Mouse (Mus musculus): ENCODE measurements around the gene L3mbtl3. TPM values are rescaled to one million over a fixed set of nuclear protein-coding genes. Genes with fewer than 3 reads are reported as not detected.

Gene L3mbtl3
- polyA plus RNA-seq (2012; ENCODE audit: insufficient read depth, insufficient read length, low replicate concordance, missing spikeins): not detected in 2 replicates

DNA sequence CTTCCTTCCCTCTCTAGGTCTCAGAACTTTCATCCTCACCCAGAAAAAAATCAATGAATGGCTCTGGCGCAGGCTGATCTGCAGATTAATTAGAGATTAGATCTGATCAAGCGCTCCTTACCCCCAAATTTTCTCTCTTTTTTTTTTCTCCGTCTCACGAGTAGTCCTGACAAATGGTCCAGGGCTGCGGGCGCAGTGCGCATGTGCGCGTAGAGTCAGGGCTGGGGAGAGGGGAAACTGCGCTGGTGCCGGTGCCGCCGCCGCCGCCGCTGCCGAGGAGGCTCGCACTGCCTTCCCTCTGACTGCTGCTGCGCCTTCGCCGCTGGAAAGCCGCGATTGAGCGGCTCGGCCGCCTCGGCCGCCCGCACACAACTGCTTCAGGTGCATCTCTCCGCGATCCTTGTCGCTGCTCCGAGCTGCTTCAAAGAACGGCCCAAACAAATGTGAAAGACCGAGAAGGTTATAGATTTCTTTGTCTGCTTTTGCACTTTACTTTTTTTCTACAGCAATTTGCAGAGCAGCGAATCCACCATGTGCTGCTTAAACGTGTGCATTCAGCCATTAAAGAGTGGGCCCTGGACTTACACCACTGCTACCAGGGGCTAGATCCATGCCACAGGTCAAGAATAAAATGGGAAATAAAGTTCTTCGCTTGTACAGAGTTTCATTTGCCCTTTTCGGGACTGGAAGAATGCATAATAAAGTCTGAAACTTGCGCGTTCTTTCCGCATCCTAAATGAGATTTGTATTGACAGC lies at the start of gene L3mbtl3:
TSS of gene L3mbtl3 (minus strand) at position 182 of the 756 bp plus-strand sequence.
- Histone ChIP-seq H3K27ac (ENCODE audit: insufficient read depth, low read depth, low read length) (peak within 1 kb of the TSS; percentile 81), H3K4me1 (ENCODE audit: control insufficient read depth, insufficient read depth, low read length) (no peaks in the 10 kb centered on the region), H3K4me3 (ENCODE audit: insufficient read depth, low read depth, low read length) (peak within 1 kb of the TSS; percentile 95)
- WGBS: 4% methylated on average over 42 of the region's 42 CpGs
- TF ChIP-seq POLR2A (IDR thresholded peaks at IDR 0.05; ENCODE audit: insufficient read depth, low read depth, low read length) (0 out of 2 replicates have a peak, but pooled peaks have one; percentile 5), CTCF (IDR thresholded peaks at IDR 0.05; ENCODE audit: insufficient read depth, low read depth, low read length) (no peak)

DNA sequence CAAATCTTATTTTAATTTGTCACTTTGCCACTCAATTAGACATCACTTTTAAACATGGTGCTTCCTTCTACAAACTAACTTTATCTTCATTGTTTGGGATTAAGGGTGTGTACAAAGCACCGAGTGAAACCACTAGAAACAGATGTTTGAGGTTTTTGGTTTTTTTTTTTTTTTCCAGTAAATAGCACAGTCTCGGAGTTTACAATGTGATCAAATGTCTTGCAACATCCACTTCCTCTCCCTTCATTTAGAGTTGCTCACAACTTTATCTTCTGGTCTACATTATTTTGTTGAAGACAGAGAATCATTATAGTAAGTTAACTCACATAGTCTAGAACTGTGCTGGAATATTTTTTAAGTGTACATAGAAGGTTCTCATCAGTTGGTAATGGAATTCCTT lies 45.4 kb upstream of the L3mbtl3 start:
- TF ChIP-seq CTCF (IDR thresholded peaks at IDR 0.05; ENCODE audit: insufficient read depth, low read depth, low read length) (no peak), POLR2A (IDR thresholded peaks at IDR 0.05; ENCODE audit: insufficient read depth, low read depth, low read length) (no peak)
- 74% methylated on average over 2 of the region's 2 CpGs for WGBS
- Histone ChIP-seq H3K4me1 (ENCODE audit: control insufficient read depth, insufficient read depth, low read length) (no peaks in the 10 kb centered on the region), H3K27ac (ENCODE audit: insufficient read depth, low read depth, low read length) (no peak overlapping the region), H3K4me3 (ENCODE audit: insufficient read depth, low read depth, low read length) (no peak overlapping the region)

DNA sequence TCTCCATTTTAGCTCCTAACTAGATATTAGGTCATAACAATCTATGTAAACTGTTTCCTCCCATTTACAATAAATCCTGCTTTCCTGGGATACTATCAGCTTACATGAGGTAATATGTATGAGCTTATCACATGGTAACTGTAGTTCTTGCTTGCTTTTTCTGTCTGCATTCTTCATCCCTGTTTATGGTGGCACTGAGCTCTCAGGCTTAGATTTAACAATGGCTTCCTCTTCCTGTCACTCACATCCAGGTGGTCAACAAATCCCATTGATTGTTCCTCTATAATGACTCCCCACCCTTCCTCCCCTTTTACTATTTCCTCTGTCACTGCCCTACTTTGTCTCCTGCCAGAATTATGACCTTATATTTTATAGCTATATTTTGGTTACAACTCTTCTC lies 12.9 kb upstream of the L3mbtl3 start:
- no peak overlapping the region for H3K4me3 ChIP-seq (ENCODE audit: insufficient read depth, low read depth, low read length)
- no peaks in the 10 kb centered on the region for H3K4me1 ChIP-seq (ENCODE audit: control insufficient read depth, insufficient read depth, low read length)
- no peak for TF ChIP-seq POLR2A (IDR thresholded peaks at IDR 0.05; ENCODE audit: insufficient read depth, low read depth, low read length)
- TF ChIP-seq CTCF (IDR thresholded peaks at IDR 0.05; ENCODE audit: insufficient read depth, low read depth, low read length): no peak
- H3K27ac ChIP-seq (ENCODE audit: insufficient read depth, low read depth, low read length): no peak overlapping the region

DNA sequence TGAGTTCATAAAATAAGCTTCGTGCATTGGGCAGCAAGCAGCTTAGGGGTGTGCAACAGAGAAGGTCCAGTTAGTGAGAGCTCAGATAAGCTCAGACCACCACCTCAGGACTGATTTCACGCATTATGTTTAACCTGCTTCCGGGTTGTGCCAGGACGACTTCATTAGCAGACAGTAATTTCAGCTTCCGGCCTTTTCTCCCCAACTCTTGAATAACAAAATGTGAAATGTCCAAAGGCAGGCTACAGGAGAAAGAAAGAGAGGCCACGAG lies 1.5 kb upstream of the L3mbtl3 start:
- no peak overlapping the region for H3K4me3 ChIP-seq (ENCODE audit: insufficient read depth, low read depth, low read length)
- H3K27ac ChIP-seq (ENCODE audit: insufficient read depth, low read depth, low read length): no peak overlapping the region
- H3K4me1 ChIP-seq (ENCODE audit: control insufficient read depth, insufficient read depth, low read length): no peaks in the 10 kb centered on the region
- TF ChIP-seq CTCF (IDR thresholded peaks at IDR 0.05; ENCODE audit: insufficient read depth, low read depth, low read length): no peak
- no peak for TF ChIP-seq POLR2A (IDR thresholded peaks at IDR 0.05; ENCODE audit: insufficient read depth, low read depth, low read length)
- WGBS: 94% methylated on average over 6 of the region's 6 CpGs

DNA sequence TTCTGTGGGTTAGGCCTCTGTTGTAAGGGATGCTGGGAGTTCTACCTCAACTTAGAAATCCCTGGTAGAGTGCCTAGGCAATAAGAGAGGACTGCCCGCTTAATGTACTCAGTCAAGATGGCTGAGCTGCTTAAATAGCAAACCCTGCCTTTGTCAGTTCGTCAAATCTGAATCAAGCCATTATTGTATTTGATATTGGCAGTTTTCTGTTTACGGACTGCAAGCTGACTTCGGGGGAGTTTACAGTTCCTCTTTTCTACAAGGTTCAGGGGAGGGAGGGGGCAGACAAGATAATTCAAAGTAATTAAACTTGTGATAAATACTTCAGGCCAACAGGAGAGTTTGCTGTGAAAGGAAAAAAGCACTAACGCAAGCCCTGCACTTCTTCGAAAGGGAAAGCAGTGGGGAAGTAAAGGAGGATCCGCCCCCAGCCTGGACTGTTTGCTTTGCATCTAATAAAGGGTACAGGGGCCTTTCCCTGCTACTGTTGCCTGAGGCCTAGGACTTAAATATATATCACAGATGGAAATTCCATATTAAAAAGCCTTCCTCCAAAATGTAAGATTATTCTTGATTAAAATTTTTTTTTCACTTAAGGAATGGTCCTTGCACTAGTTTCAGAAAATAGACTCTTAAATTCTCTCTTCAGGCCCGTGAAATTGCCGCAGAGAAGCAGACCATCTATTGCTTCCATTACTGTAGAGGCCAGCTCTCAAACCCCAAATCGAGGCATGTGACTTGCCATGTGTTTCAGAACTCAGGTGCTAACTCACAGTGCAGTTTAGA lies 968 bp upstream of the L3mbtl3 start:
- no peak overlapping the region for H3K27ac ChIP-seq (ENCODE audit: insufficient read depth, low read depth, low read length)
- no peaks in the 10 kb centered on the region for H3K4me1 ChIP-seq (ENCODE audit: control insufficient read depth, insufficient read depth, low read length)
- no peak for TF ChIP-seq POLR2A (IDR thresholded peaks at IDR 0.05; ENCODE audit: insufficient read depth, low read depth, low read length)
- TF ChIP-seq CTCF (IDR thresholded peaks at IDR 0.05; ENCODE audit: insufficient read depth, low read depth, low read length): no peak
- no peak overlapping the region for H3K4me3 ChIP-seq (ENCODE audit: insufficient read depth, low read depth, low read length)
- WGBS: 59% methylated on average over 10 of the region's 10 CpGs

DNA sequence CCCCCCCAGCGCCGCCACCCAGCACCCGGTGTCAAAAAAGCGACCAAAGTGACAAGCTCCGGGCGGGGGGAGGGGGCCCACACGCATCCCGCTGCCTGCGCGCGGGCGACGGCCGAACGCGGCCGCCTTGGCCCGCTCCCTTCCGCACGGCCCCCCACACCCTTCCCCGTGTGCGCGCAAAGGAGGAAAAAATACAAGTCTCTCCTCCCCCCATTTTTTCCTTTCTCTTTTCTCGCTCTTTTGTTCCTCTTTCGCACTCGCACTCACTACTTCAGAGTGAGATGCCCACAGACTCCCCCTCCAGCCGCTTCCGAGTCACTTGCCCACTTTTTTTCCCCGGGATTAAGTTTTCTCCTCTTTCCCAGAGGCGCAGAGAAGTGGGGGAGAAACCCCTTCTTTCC lies 420 bp downstream of the L3mbtl3 start:
- peak overlapping the region; percentile 95 for H3K4me3 ChIP-seq (ENCODE audit: insufficient read depth, low read depth, low read length)
- peak overlapping the region; percentile 81; the same call in 1 of the 2 replicates for H3K27ac ChIP-seq (ENCODE audit: insufficient read depth, low read depth, low read length)
- no peaks in the 10 kb centered on the region for H3K4me1 ChIP-seq (ENCODE audit: control insufficient read depth, insufficient read depth, low read length)
- no peak for TF ChIP-seq CTCF (IDR thresholded peaks at IDR 0.05; ENCODE audit: insufficient read depth, low read depth, low read length)
- WGBS: under 1% methylated on average over 28 of the region's 30 CpGs

DNA sequence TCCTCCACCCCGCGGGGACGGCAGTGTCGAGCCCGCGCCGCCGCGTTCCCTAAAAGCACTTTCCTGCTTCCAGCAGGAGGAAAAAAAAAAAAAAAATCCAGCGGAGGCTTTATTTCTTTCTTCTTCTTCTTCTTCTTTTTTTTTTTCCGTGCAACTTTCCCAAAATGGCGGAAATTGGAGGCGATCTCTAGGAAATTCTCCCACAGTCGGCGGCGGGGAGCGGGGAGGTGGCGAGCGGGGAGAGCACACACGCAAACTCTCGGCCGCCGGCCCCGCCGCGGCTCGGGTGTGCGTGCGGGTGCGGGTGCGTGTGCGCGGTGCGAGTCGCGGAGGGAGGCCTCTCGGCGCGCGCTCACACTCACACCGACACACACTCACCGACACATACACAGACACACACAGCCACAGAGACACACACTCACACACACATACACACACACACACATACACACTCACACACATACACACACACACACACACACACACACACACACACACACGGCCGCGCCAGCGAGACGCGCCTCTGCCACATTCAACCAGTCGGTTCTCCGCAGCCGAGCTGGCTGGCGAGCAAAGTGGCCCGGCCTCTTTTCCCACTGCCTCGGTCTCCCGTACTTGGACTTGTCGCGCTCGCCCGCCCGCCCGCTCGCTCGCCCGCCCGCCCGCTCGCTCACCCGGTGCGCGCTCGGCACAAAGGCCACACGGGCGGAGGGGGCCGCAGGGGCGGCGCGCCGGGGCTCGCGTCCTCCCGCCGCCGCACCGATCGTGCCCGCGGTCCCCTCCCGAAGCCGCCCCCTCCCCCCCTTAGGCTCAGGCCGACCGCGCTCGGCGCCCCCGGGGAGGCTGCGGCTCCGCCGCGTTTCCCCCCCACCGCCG lies 1.1 kb downstream of the L3mbtl3 start:
- Histone ChIP-seq H3K4me1 (ENCODE audit: control insufficient read depth, insufficient read depth, low read length) (no peaks in the 10 kb centered on the region), H3K4me3 (ENCODE audit: insufficient read depth, low read depth, low read length) (peak overlapping the region; percentile 95), H3K27ac (ENCODE audit: insufficient read depth, low read depth, low read length) (peak overlapping the region; percentile 80; the same call in 1 of the 2 replicates)
- TF ChIP-seq CTCF (IDR thresholded peaks at IDR 0.05; ENCODE audit: insufficient read depth, low read depth, low read length): no peak
- TF ChIP-seq POLR2A (IDR thresholded peaks at IDR 0.05; ENCODE audit: insufficient read depth, low read depth, low read length): no peak
- under 1% methylated on average over 94 of the region's 101 CpGs for WGBS

DNA sequence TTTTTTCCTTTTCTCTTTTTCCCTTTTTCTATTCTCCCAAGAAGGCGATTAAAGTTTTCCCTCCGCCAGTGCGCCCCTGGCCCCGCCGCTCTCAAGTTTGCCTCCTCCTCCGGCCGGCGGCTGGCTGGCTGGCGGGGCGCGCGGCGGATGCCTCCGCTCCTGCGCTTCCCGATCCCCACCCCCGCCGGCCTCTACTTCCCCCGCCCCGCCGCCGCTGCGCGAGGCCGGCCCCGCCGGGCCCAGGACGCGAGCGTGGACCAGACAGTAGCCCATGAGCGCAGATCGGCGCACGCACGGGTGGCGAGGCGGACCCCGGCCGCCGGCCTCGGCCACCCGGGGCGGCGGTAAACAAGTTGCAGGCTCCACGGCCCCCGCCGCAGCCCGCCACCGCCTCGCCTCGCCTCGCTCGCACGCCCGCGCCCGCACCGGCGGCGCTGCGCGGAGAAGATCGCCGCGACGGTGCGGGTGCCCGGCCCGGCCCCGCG lies 1.8 kb downstream of the L3mbtl3 start:
- Histone ChIP-seq H3K27ac (ENCODE audit: insufficient read depth, low read depth, low read length) (0 out of 2 replicates have a peak overlapping the region, but pooled peaks have one; percentile 53), H3K4me3 (ENCODE audit: insufficient read depth, low read depth, low read length) (peak overlapping the region; percentile 95), H3K4me1 (ENCODE audit: control insufficient read depth, insufficient read depth, low read length) (no peaks in the 10 kb centered on the region)
- TF ChIP-seq CTCF (IDR thresholded peaks at IDR 0.05; ENCODE audit: insufficient read depth, low read depth, low read length): no peak
- TF ChIP-seq POLR2A (IDR thresholded peaks at IDR 0.05; ENCODE audit: insufficient read depth, low read depth, low read length): no peak
- WGBS: under 1% methylated on average over 63 of the region's 71 CpGs
